Mouse (Mus musculus) midbrain, embryonic 14.5 days (tissue): ENCODE measurements around the gene Rsc1a1. TPM values are rescaled to one million over a fixed set of nuclear protein-coding genes. Genes with fewer than 3 reads are reported as not detected.

ENCODE experiments used
- ATAC-seq: fragments of 200-750 bp; cut with Nextera tagmentation; 2 replicates; pipeline ENCODE4 v1.8.0; 2017; ENCODE audit warnings: moderate number of reproducible peaks, moderate library complexity; ENCODE audit not compliant: low FRiP score, low TSS enrichment
- DNase-seq: peaks from one replicate; pipeline ENCODE4 v3.0.0-alpha.2; 2015
- H3K27ac ChIP-seq: fragments of 300-500 bp; sonication (generic); replicated peaks from 2 replicates; pipeline ENCODE4 v1.5.1; 2014; ENCODE audit warnings: mild to moderate bottlenecking, low read depth, low read length, moderate library complexity
- H3K27me3 ChIP-seq: fragments of 300-500 bp; sonication (generic); 2 replicates; pipeline ENCODE4 v1.6.1; 2014; ENCODE audit warnings: low read length, control low read depth, mixed read lengths; ENCODE audit not compliant: control insufficient read depth, insufficient read depth
- H3K36me3 ChIP-seq: fragments of 300-500 bp; sonication (generic); 2 replicates; pipeline ENCODE4 v1.6.1; 2014; ENCODE audit warnings: low read length, control low read depth; ENCODE audit not compliant: control insufficient read depth, insufficient read depth
- H3K4me1 ChIP-seq: fragments of 300-500 bp; sonication (generic); 2 replicates; pipeline ENCODE4 v1.6.1; 2014; ENCODE audit warnings: mild to moderate bottlenecking, antibody characterized with exemption, low read length, control low read depth; ENCODE audit not compliant: control insufficient read depth, insufficient read depth
- H3K4me2 ChIP-seq: fragments of 300-500 bp; sonication (generic); 2 replicates; pipeline ENCODE4 v1.6.1; 2014; ENCODE audit warnings: mild to moderate bottlenecking, low read length, moderate library complexity
- H3K4me3 ChIP-seq: fragments of 300-500 bp; sonication (generic); replicated peaks from 2 replicates; pipeline ENCODE4 v1.5.1; 2014; ENCODE audit warnings: low read depth, low read length
- H3K9ac ChIP-seq: fragments of 300-500 bp; sonication (generic); replicated peaks from 2 replicates; pipeline ENCODE4 v1.6.1; 2014; ENCODE audit warnings: mild to moderate bottlenecking, low read length, moderate library complexity
- H3K9me3 ChIP-seq: fragments of 300-500 bp; sonication (generic); 2 replicates; pipeline ENCODE4 v1.6.1; 2016; ENCODE audit warnings: low read length, control low read depth, mixed read lengths; ENCODE audit not compliant: control insufficient read depth
- WGBS: fragments of 180-500 bp; shearing (Covaris S2); extraction: QIAGEN DNeasy Blood & Tissue Kit; methylation state at CpG from one replicate; pipeline ENCODE4 v1.1.7; 2014; 5-methylcytosine and 5-hydroxymethylcytosine counted together
- polyA plus RNA-seq: library from polyadenylated mRNA; unstranded; fragments of >200 nt; fragmentation: Nextera tagmentation; extraction: Ambion mirVana; gene quantifications from 2 replicates; pipeline ENCODE4 v1.2.1, GENCODE M21; 2014

The Rsc1a1 gene
- polyA plus RNA-seq, 1 experiment from 2014 or later, result not detected

GRCm38 (mm10) chr4:141682706-141683230 is 2.6 kb downstream of the Rsc1a1 start:
- WGBS, result 53% methylated on average over 12 of the region's 12 CpGs
- H3K4me2 ChIP-seq, result no peak overlapping the region
- DNase-seq, result peak; percentile 4
- ATAC-seq, result no peak
- no peak overlapping the region for H3K27ac ChIP-seq
- no peaks in the 10 kb centered on the region for H3K9me3 ChIP-seq
- no peak overlapping the region for H3K4me3 ChIP-seq
- peaks cover 52% of the 10 kb centered on the region for H3K36me3 ChIP-seq
- no peak overlapping the region for H3K9ac ChIP-seq
- H3K27me3 ChIP-seq, result no peaks in the 10 kb centered on the region
- H3K4me1 ChIP-seq, result no peaks in the 10 kb centered on the region

GRCm38 (mm10) chr4:141681767-141682166 is 3.6 kb downstream of the Rsc1a1 start:
- Histone ChIP-seq H3K27ac (no peak overlapping the region), H3K4me3 (no peak overlapping the region), H3K4me1 (no peaks in the 10 kb centered on the region), H3K9ac (no peak overlapping the region), H3K36me3 (peaks cover 51% of the 10 kb centered on the region), H3K27me3 (no peaks in the 10 kb centered on the region), H3K9me3 (no peaks in the 10 kb centered on the region), H3K4me2 (no peak overlapping the region)
- ATAC-seq, result no peak
- 60% methylated on average over 7 of the region's 7 CpGs for WGBS
- no peak for DNase-seq

GRCm38 (mm10) chr4:141680892-141681291 is 4.5 kb downstream of the Rsc1a1 start:
- no peak overlapping the region for H3K4me2 ChIP-seq
- H3K9me3 ChIP-seq, result no peaks in the 10 kb centered on the region
- H3K36me3 ChIP-seq, result peaks cover 42% of the 10 kb centered on the region
- H3K27me3 ChIP-seq, result no peaks in the 10 kb centered on the region
- ATAC-seq (no peak), DNase-seq (no peak)
- H3K9ac ChIP-seq, result no peak overlapping the region
- no peak overlapping the region for H3K4me3 ChIP-seq
- no peaks in the 10 kb centered on the region for H3K4me1 ChIP-seq
- H3K27ac ChIP-seq, result no peak overlapping the region
- WGBS, result 77% methylated on average over 12 of the region's 12 CpGs

- no peak overlapping the region for H3K4me3 ChIP-seq
- H3K9me3 ChIP-seq, result no peaks in the 10 kb centered on the region
- H3K9ac ChIP-seq, result no peak overlapping the region
- no peaks in the 10 kb centered on the region for H3K27me3 ChIP-seq
- no peak overlapping the region for H3K27ac ChIP-seq
- ATAC-seq (no peak), DNase-seq (no peak)
- peaks cover 24% of the 10 kb centered on the region for H3K36me3 ChIP-seq
- H3K4me1 ChIP-seq, result no peaks in the 10 kb centered on the region
- no peak overlapping the region for H3K4me2 ChIP-seq
- WGBS, result 94% methylated on average over 2 of the region's 2 CpGs
Observed at GRCm38 (mm10) chr4:141679016-141679415, 6.4 kb downstream of the Rsc1a1 start.

- peaks cover 8% of the 10 kb centered on the region; the same call in 1 of the 2 replicates for H3K36me3 ChIP-seq
- no peaks in the 10 kb centered on the region for H3K27me3 ChIP-seq
- no peak overlapping the region for H3K27ac ChIP-seq
- H3K4me2 ChIP-seq, result no peak overlapping the region
- no peaks in the 10 kb centered on the region for H3K4me1 ChIP-seq
- H3K9me3 ChIP-seq, result no peaks in the 10 kb centered on the region
- WGBS, result 89% methylated on average over 5 of the region's 5 CpGs
- ATAC-seq (no peak), DNase-seq (no peak)
- H3K9ac ChIP-seq, result no peak overlapping the region
- H3K4me3 ChIP-seq, result no peak overlapping the region
Observed at GRCm38 (mm10) chr4:141676462-141676979, 8.9 kb downstream of the Rsc1a1 start.

- Histone ChIP-seq H3K4me1 (no peaks in the 10 kb centered on the region), H3K9ac (no peak overlapping the region), H3K4me2 (no peak overlapping the region), H3K36me3 (no peaks in the 10 kb centered on the region), H3K4me3 (no peak overlapping the region), H3K27ac (no peak overlapping the region), H3K9me3 (no peaks in the 10 kb centered on the region), H3K27me3 (no peaks in the 10 kb centered on the region)
- WGBS, result 80% methylated on average over 13 of the region's 13 CpGs
- no peak for DNase-seq
- ATAC-seq, result no peak
Observed at GRCm38 (mm10) chr4:141672325-141672724, 13.1 kb downstream of the Rsc1a1 start.

GRCm38 (mm10) chr4:141671389-141671788 is 14.0 kb downstream of the Rsc1a1 start:
- no peaks in the 10 kb centered on the region for H3K27me3 ChIP-seq
- H3K4me3 ChIP-seq, result no peak overlapping the region
- no peak overlapping the region for H3K9ac ChIP-seq
- WGBS, result 80% methylated on average over 4 of the region's 4 CpGs
- H3K36me3 ChIP-seq, result no peaks in the 10 kb centered on the region
- DNase-seq (no peak), ATAC-seq (no peak)
- no peaks in the 10 kb centered on the region for H3K4me1 ChIP-seq
- no peak overlapping the region for H3K4me2 ChIP-seq
- no peak overlapping the region for H3K27ac ChIP-seq
- no peaks in the 10 kb centered on the region for H3K9me3 ChIP-seq

- no peak overlapping the region for H3K4me3 ChIP-seq
- WGBS, result 89% methylated on average over 18 of the region's 18 CpGs
- no peak for DNase-seq
Observed at GRCm38 (mm10) chr4:141669898-141670712, 15.3 kb downstream of the Rsc1a1 start.

GRCm38 (mm10) chr4:141664799-141665198 is 20.6 kb downstream of the Rsc1a1 start, which contains the start of gene Plekhm2:
TSS of gene Plekhm2 (minus strand) at chr4:141664899.
- peak within 1 kb of the TSS; percentile 64 for H3K4me2 ChIP-seq
- no peak for DNase-seq
- peak within 1 kb of the TSS; percentile 76 for H3K4me3 ChIP-seq
- peaks cover 12% of the 10 kb centered on the region for H3K36me3 ChIP-seq
- H3K9ac ChIP-seq, result peak within 1 kb of the TSS; percentile 98
- H3K27ac ChIP-seq, result peak within 1 kb of the TSS; percentile 83
- peak; percentile 19; the same call in 1 of the 2 replicates for ATAC-seq
- H3K4me1 ChIP-seq, result peaks cover 11% of the 10 kb centered on the region
- 78% methylated on average over 8 of the region's 8 CpGs for WGBS
- H3K27me3 ChIP-seq, result no peaks in the 10 kb centered on the region
- no peaks in the 10 kb centered on the region for H3K9me3 ChIP-seq

More at GRCm38 (mm10) chr4:141669898-141670712, 15.3 kb downstream of the Rsc1a1 start:
- H3K27ac ChIP-seq, result no peak overlapping the region
- H3K9ac ChIP-seq, result no peak overlapping the region
- H3K9me3 ChIP-seq, result no peaks in the 10 kb centered on the region
- H3K4me2 ChIP-seq, result no peak overlapping the region
- no peaks in the 10 kb centered on the region for H3K4me1 ChIP-seq
- no peaks in the 10 kb centered on the region for H3K36me3 ChIP-seq
- H3K27me3 ChIP-seq, result no peaks in the 10 kb centered on the region
- ATAC-seq, result no peak
